Mouse (Mus musculus) midbrain, embryonic 14.5 days (tissue): ENCODE data around the gene Srpx2. TPM values are rescaled to one million over a fixed set of nuclear protein-coding genes. Genes with fewer than 3 reads are reported as not detected.
A peak's percentile ranks its signal among the peaks of the same experiment; 100 is the strongest.

Source experiments
- ATAC-seq: fragments of 200-750 bp; cut with Nextera tagmentation; 2 replicates; pipeline ENCODE4 v1.8.0; 2017; ENCODE audit warnings: moderate number of reproducible peaks, moderate library complexity; ENCODE audit not compliant: low FRiP score, low TSS enrichment
- DNase-seq: peaks from one replicate; pipeline ENCODE4 v3.0.0-alpha.2; 2015
- H3K27ac ChIP-seq: fragments of 300-500 bp; sonication (generic); replicated peaks from 2 replicates; pipeline ENCODE4 v1.5.1; 2014; ENCODE audit warnings: mild to moderate bottlenecking, low read depth, low read length, moderate library complexity
- H3K27me3 ChIP-seq: fragments of 300-500 bp; sonication (generic); 2 replicates; pipeline ENCODE4 v1.6.1; 2014; ENCODE audit warnings: low read length, control low read depth, mixed read lengths; ENCODE audit not compliant: control insufficient read depth, insufficient read depth
- H3K36me3 ChIP-seq: fragments of 300-500 bp; sonication (generic); 2 replicates; pipeline ENCODE4 v1.6.1; 2014; ENCODE audit warnings: low read length, control low read depth; ENCODE audit not compliant: control insufficient read depth, insufficient read depth
- H3K4me1 ChIP-seq: fragments of 300-500 bp; sonication (generic); 2 replicates; pipeline ENCODE4 v1.6.1; 2014; ENCODE audit warnings: mild to moderate bottlenecking, antibody characterized with exemption, low read length, control low read depth; ENCODE audit not compliant: control insufficient read depth, insufficient read depth
- H3K4me2 ChIP-seq: fragments of 300-500 bp; sonication (generic); 2 replicates; pipeline ENCODE4 v1.6.1; 2014; ENCODE audit warnings: mild to moderate bottlenecking, low read length, moderate library complexity
- H3K4me3 ChIP-seq: fragments of 300-500 bp; sonication (generic); replicated peaks from 2 replicates; pipeline ENCODE4 v1.5.1; 2014; ENCODE audit warnings: low read depth, low read length
- H3K9ac ChIP-seq: fragments of 300-500 bp; sonication (generic); replicated peaks from 2 replicates; pipeline ENCODE4 v1.6.1; 2014; ENCODE audit warnings: mild to moderate bottlenecking, low read length, moderate library complexity
- H3K9me3 ChIP-seq: fragments of 300-500 bp; sonication (generic); 2 replicates; pipeline ENCODE4 v1.6.1; 2016; ENCODE audit warnings: low read length, control low read depth, mixed read lengths; ENCODE audit not compliant: control insufficient read depth
- WGBS: fragments of 180-500 bp; shearing (Covaris S2); extraction: QIAGEN DNeasy Blood & Tissue Kit; methylation state at CpG from one replicate; pipeline ENCODE4 v1.1.7; 2014; 5-methylcytosine and 5-hydroxymethylcytosine counted together
- polyA plus RNA-seq: library from polyadenylated mRNA; unstranded; fragments of >200 nt; fragmentation: Nextera tagmentation; extraction: Ambion mirVana; gene quantifications from 2 replicates; pipeline ENCODE4 v1.2.1, GENCODE M21; 2014

Srpx2 gene
- polyA plus RNA-seq: 2.0 TPM in 1 of 2 replicates, not detected in the other

DNA sequence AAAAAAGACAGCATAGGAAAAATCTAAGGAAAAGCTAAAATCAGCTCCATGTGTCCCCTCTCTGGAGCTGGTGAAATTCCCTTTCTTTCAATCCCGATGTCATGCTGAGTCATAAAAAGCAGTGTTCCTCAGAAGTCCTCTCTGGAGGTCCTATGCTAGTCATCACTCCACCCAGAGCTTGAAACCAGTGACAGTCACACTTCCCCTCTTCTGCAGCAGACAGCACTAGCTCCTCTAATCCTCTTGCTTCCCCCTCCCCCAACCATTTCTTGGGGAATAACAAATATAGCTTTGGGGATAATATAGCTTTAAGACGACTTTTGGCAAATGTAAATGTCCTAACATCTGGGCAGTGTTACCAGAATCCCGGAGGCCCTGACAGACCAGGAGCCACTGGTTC, at the start of gene Srpx2:
Gene Srpx2 (plus strand): TSS at position 166 of the 400 bp plus-strand sequence.
- ATAC-seq: no peak
- Histone ChIP-seq H3K36me3 (no peaks in the 10 kb centered on the region), H3K9me3 (no peaks in the 10 kb centered on the region), H3K27ac (no peak within 1 kb of the TSS), H3K4me3 (no peak within 1 kb of the TSS), H3K4me1 (no peaks in the 10 kb centered on the region), H3K27me3 (no peaks in the 10 kb centered on the region), H3K9ac (no peak within 1 kb of the TSS), H3K4me2 (no peak within 1 kb of the TSS)
- DNase-seq: peak; percentile 1
- WGBS: 37% methylated on average over 3 of the region's 3 CpGs

DNA sequence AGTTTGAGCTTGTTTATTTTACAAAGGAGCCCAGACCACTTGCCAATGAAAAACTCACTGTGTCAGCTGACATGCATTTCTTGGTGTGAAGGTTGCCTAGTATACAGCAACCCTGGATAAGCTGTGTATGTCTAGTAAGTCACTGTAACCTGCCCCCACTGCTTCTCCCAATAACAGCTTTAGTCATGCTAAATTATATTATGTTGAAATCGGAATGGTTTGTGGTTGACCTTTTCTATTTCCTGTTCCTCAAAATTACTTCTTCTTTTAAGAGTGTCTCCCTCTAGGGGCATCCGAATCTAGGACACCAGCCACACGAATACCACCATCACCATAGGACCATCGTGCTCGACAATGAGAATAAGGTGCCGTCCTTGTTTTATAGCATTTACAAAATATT, 38.5 kb upstream of the Srpx2 start:
- Histone ChIP-seq H3K9ac (no peak overlapping the region), H3K36me3 (no peaks in the 10 kb centered on the region), H3K4me1 (no peaks in the 10 kb centered on the region), H3K4me3 (no peak overlapping the region), H3K4me2 (no peak overlapping the region), H3K9me3 (no peaks in the 10 kb centered on the region), H3K27ac (no peak overlapping the region), H3K27me3 (no peaks in the 10 kb centered on the region)
- 91% methylated on average over 6 of the region's 6 CpGs for WGBS
- no peak for DNase-seq
- no peak for ATAC-seq

DNA sequence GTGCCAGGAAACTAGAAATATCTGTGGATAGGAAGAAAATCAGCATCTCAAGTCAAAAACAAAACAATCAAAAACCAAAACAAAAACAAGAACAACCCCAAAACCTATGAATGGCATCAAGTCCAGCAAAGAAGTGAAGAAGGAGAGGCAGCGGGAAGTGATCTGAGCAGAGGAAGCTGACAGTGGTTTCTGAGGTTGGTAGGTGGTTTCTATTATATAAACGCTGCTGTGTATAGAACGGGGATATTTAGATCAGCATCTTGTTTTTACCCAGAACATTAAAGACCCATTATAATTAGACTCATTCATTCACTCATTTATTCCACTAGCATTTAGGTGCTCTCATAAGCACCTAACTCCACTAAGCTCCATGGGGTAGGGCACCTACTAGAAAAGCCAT, 20.9 kb upstream of the Srpx2 start:
- ATAC-seq (no peak), DNase-seq (no peak)
- Histone ChIP-seq H3K4me3 (no peak overlapping the region), H3K9me3 (no peaks in the 10 kb centered on the region), H3K9ac (no peak overlapping the region), H3K4me2 (no peak overlapping the region), H3K27ac (no peak overlapping the region), H3K27me3 (no peaks in the 10 kb centered on the region), H3K36me3 (peaks cover 9% of the 10 kb centered on the region; the same call in 1 of the 2 replicates), H3K4me1 (no peaks in the 10 kb centered on the region)
- WGBS: 91% methylated on average over 3 of the region's 3 CpGs

DNA sequence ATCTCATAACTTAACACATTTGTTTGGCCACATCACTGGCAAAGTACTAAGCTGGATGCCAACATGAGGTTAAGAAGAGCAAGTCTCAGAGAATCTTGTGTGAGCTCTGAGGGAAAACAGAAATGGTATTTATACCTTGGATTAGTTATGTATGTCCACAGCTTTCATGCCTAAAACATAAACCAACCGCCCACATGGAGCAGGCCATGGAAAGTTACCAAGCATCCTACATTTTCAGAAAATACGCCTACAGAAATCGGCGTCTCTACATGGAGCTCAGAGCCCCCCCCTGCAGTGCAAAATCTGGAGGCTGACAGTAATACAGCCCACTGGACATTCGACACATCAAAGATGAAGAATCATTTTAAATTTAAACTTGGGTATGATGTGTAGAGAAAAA, 20.1 kb upstream of the Srpx2 start:
- Histone ChIP-seq H3K9me3 (no peaks in the 10 kb centered on the region), H3K4me3 (no peak overlapping the region), H3K36me3 (peaks cover 9% of the 10 kb centered on the region; the same call in 1 of the 2 replicates), H3K27ac (no peak overlapping the region), H3K9ac (no peak overlapping the region), H3K27me3 (no peaks in the 10 kb centered on the region), H3K4me2 (no peak overlapping the region), H3K4me1 (no peaks in the 10 kb centered on the region)
- DNase-seq (no peak), ATAC-seq (no peak)
- WGBS: 90% methylated on average over 5 of the region's 5 CpGs

DNA sequence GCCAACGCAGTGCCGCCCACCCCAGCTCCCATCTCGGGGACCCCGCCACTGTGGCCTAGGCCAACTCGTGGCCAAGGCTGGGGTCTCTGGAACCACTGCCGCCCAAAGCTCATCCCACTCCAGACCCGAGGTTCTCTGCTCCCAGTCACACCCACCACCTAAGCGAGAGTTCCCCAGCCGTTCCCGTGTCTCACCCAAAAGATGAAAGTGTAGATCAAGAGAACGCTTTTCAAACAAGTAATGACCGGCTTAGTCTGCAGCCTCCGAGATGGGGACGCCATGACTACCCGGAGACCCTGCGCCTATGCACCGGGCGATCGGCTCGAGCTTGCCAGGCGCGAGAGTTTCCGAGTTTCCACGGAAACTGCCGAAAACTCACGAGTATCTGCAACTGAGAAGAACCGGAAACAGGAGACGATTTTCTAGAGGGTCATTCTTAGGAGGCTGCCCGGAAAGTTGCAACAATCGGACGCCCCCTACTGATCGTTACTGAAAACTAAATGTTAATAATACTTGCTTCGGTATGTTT, 10.1 kb upstream of the Srpx2 start, which contains the start of gene Tspan6:
Gene Tspan6 (minus strand): TSS at position 416 of the 529 bp plus-strand sequence.
- Histone ChIP-seq H3K4me3 (peak within 1 kb of the TSS; percentile 53), H3K9ac (peak within 1 kb of the TSS; percentile 74), H3K27ac (peak within 1 kb of the TSS; percentile 77), H3K36me3 (peaks cover 13% of the 10 kb centered on the region), H3K4me2 (peak within 1 kb of the TSS; percentile 55), H3K27me3 (no peaks in the 10 kb centered on the region), H3K4me1 (no peaks in the 10 kb centered on the region), H3K9me3 (no peaks in the 10 kb centered on the region)
- DNase-seq: peak; percentile 95
- ATAC-seq: peak; percentile 94
- WGBS: 21% methylated on average over 33 of the region's 33 CpGs

DNA sequence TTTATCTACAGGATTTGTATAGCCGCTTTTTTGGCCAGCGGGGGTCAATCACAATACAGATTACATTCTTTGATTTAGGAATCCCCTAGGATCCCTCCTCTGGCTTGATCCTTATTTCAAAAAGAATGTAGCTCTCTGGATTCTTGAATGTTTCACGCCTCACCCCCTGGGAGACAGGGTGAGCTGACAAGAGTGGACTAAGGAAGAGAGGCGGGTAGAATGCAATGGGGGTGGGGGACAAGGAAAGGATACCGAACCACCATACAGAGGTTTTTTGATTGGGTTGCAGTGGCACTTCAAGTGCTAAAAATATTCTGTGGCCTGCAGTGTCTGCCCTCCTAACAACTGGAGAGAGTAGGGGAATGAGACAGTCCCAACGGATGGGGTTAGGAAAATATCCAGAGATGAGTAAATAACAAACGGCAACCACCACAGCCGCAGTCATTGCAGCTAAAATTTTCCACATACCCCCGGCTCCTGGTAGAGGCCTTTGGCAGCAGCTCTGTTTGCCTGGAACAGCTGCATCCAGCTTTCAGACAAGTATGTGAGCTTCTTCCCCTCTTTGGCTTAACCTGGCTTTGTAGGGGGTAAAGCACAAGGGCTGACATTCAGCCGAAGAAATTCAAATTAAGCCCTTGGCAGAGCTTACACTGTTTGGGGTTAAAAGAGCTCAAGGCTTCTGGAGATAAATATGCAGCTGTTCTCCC, 3.3 kb downstream of the Srpx2 start:
- Histone ChIP-seq H3K27me3 (no peaks in the 10 kb centered on the region), H3K36me3 (no peaks in the 10 kb centered on the region), H3K4me2 (no peak overlapping the region), H3K4me1 (no peaks in the 10 kb centered on the region), H3K27ac (no peak overlapping the region), H3K4me3 (no peak overlapping the region), H3K9ac (no peak overlapping the region), H3K9me3 (no peaks in the 10 kb centered on the region)
- ATAC-seq (no peak), DNase-seq (peak; percentile 17)
- WGBS: 24% methylated on average over 10 of the region's 10 CpGs

DNA sequence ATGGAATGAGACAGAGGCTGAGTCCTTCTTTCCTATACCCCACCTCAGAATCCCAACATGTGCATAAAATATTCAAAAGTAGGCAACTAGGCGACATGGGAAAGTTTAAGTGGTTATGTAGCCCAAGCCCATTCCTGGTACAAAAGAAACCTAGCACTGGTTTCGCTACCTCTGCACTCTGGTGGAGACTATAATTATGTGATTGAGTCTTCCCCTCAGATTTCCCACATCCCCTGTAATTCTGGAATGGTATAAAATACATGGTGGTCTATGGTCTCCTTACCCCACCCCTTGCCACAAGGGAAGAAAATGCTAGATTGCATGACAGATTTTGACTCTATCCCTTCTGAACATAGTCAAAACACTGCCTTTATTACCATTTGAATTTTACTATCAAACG, 4.8 kb downstream of the Srpx2 start:
- Histone ChIP-seq H3K4me3 (no peak overlapping the region), H3K9ac (no peak overlapping the region), H3K36me3 (no peaks in the 10 kb centered on the region), H3K27me3 (no peaks in the 10 kb centered on the region), H3K4me2 (no peak overlapping the region), H3K9me3 (no peaks in the 10 kb centered on the region), H3K4me1 (no peaks in the 10 kb centered on the region), H3K27ac (no peak overlapping the region)
- DNase-seq: no peak
- no peak for ATAC-seq
- WGBS: 92% methylated on average over 3 of the region's 3 CpGs

DNA sequence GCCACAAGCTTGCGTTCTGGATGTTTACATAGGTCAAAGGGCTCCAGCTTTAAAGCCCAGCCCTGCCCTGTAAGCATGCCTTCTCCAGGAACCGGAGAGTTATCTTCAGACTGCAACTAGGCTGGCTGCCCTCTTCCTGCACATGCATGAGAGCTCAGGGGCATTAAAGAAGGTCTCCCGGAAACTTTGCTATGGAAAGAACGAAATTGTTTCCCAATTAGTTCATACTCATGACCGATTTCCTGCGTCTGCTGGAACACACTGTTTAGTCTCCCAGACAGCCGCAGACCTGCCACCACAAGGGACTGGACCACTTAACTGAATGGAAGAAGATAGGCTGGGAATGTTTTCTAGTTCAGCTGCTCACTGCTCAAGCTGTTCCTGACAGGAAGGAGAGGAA, 6.0 kb downstream of the Srpx2 start:
- Histone ChIP-seq H3K36me3 (no peaks in the 10 kb centered on the region), H3K4me1 (no peaks in the 10 kb centered on the region), H3K27ac (no peak overlapping the region), H3K9me3 (no peaks in the 10 kb centered on the region), H3K4me2 (no peak overlapping the region), H3K27me3 (no peaks in the 10 kb centered on the region), H3K4me3 (no peak overlapping the region), H3K9ac (no peak overlapping the region)
- WGBS: 67% methylated on average over 7 of the region's 7 CpGs
- ATAC-seq: no peak
- no peak for DNase-seq

DNA sequence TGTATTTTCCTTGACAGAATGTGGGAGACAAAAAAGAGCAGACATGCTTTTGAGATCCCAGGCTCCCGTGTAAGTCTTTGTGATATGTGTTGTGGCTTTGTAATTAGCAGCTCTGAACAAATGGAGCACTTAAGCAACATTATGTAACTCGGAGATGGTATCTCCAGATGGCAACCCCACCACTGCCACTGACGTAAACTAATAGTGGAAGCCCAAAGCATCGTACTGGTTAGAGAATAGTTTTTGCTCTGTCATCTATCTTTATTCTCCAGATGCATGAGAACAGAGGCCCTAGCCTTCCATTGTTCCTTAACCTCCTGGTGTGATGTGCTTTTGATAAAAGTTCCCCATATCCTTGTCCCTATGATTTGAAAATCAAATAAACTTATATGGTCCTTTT, 13.0 kb downstream of the Srpx2 start:
- Histone ChIP-seq H3K9me3 (no peaks in the 10 kb centered on the region), H3K9ac (no peak overlapping the region), H3K4me3 (no peak overlapping the region), H3K27me3 (no peaks in the 10 kb centered on the region), H3K27ac (no peak overlapping the region), H3K4me1 (no peaks in the 10 kb centered on the region), H3K4me2 (no peak overlapping the region), H3K36me3 (no peaks in the 10 kb centered on the region)
- DNase-seq: no peak
- 67% methylated on average over 4 of the region's 4 CpGs for WGBS
- ATAC-seq: no peak
